Mouse (Mus musculus) kidney, postnatal 10 days (tissue): ENCODE measurements at regions not wholly inside any gene's neighbourhood (a gene's known extent, or its start where the extent isn't known, plus 50 kb on each side); places are given as distances from the start of the nearest gene placed in this dataset.

ENCODE experiments used
- DNase-seq: peaks from one replicate; pipeline ENCODE4 v3.0.0; 2021; ENCODE audit warnings: mixed read lengths

- peak; percentile 28 for DNase-seq
Observed at GRCm38 (mm10) chr5:39841186-39841585, 85.9 kb upstream of the Hs3st1 start.

- no peak for DNase-seq
Observed at GRCm38 (mm10) chr5:39840576-39840975, 85.3 kb upstream of the Hs3st1 start.

GRCm38 (mm10) chr5:39832565-39832964, 77.3 kb upstream of the Hs3st1 start:
- DNase-seq = peak; percentile 16

GRCm38 (mm10) chr5:39824680-39825079, 69.4 kb upstream of the Hs3st1 start:
- no peak for DNase-seq

GRCm38 (mm10) chr5:39806643-39807042, 51.4 kb upstream of the Hs3st1 start:
- DNase-seq = no peak
